Comparison of ENCODE assay signal across 9 mouse cellular contexts in the genomic region with DNA sequence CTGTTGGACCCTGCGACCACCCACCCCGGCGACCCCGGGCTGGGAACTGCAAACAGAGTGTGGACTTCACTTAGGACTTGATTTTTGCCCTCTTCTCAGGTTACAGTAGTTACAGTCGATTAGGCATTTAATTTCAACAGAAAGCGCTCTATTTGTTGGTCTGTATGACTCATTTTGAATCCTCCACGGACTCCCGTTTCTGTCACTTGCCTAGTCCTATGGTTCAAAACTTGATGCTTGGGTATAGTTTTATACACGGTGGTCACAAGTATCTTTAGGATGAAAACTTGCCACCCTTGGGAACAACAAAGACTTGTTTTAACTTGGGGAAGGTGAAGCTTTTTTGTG. TPM values are rescaled to one million over a fixed set of nuclear protein-coding genes. Genes with fewer than 3 reads are reported as not detected.
DNase-seq lines count a peak whose midpoint lies in the region; ATAC-seq and TF ChIP-seq lines count a peak whose summit lies in the region.
"Had no signal": no experiment of that assay in that cellular context is flagged by ENCODE, and none has a peak within 500 bp of the region (broad histone marks: within the 10 kb centered on the region; RNA-seq: fewer than 3 reads in every experiment).

No protein-coding gene starts in this region.

- H3K4me2 ChIP-seq in heart, embryonic 14.5 days (ENCODE audit: low read length), result peak overlapping the region; percentile 94
- peak overlapping the region; percentile 83 for H3K4me2 ChIP-seq in liver, postnatal 0 days (ENCODE audit: low read depth, low read length)

- ATAC-seq in heart, embryonic 14.5 days (ENCODE audit: insufficient number of reproducible peaks, insufficient read depth, low FRiP score, low read depth), result no peak
- ATAC-seq in granulocyte monocyte progenitor cell, adult 5-6 weeks (replicated peaks; ENCODE audit: poor library complexity, severe bottlenecking), result peak; percentile 2; the same call in 1 of the 2 replicates
- ATAC-seq in liver, postnatal 0 days, result no peak
- ATAC-seq in monocyte, adult 5-6 weeks (replicated peaks; ENCODE audit: insufficient number of reproducible peaks, low FRiP score, low TSS enrichment, poor library complexity, severe bottlenecking), result no peak

- TF ChIP-seq EP300 in ES-Bruce4 (IDR thresholded peaks at IDR 0.05; ENCODE audit: insufficient read depth, low read depth, low read length), result no peak
- no peak for TF ChIP-seq EP300 in liver, postnatal 0 days (IDR thresholded peaks at IDR 0.05; ENCODE audit: low read depth)

- H3K27ac ChIP-seq in heart, embryonic 14.5 days (replicated peaks in 1 of 2; ENCODE audit: control insufficient read depth in 1 of 2, insufficient read depth in 1 of 2, low read depth in 2 of 2, low read length in 2 of 2), result no peak overlapping the region
- H3K27ac ChIP-seq in ES-Bruce4 (ENCODE audit: insufficient read depth, low read length), result no peak overlapping the region
- H3K27ac ChIP-seq in liver, postnatal 0 days (ENCODE audit: low read depth), result no peak overlapping the region

- WGBS in heart, embryonic 14.5 days, result 2% methylated on average over 9 of the region's 9 CpGs
- WGBS in liver, postnatal 0 days (ENCODE audit: insufficient replicate concordance), result 2% methylated on average over 9 of the region's 9 CpGs

- no peaks in the 10 kb centered on the region for H3K36me3 ChIP-seq in heart, embryonic 14.5 days (ENCODE audit: control insufficient read depth, insufficient read depth, low read length)
- H3K36me3 ChIP-seq in ES-Bruce4 (ENCODE audit: control insufficient read depth, insufficient read depth, low read length, poor library complexity, severe bottlenecking), result no peaks in the 10 kb centered on the region
- no peaks in the 10 kb centered on the region for H3K36me3 ChIP-seq in liver, postnatal 0 days (replicated peaks; ENCODE audit: insufficient read depth, low read length)

- peaks cover 6 to 31% of the 10 kb centered on the region in 2 experiments for H3K4me1 ChIP-seq in heart, embryonic 14.5 days (ENCODE audit: control insufficient read depth in 2 of 2, insufficient read depth in 2 of 2, low read length in 2 of 2)
- no peaks in the 10 kb centered on the region for H3K4me1 ChIP-seq in ES-Bruce4 (ENCODE audit: control insufficient read depth, insufficient read depth, low read length)
- H3K4me1 ChIP-seq in liver, postnatal 0 days (ENCODE audit: insufficient read depth), result no peaks in the 10 kb centered on the region; the same call in 1 of the 2 replicates

- H3K9me3 ChIP-seq in heart, embryonic 14.5 days (ENCODE audit: control insufficient read depth, low read length), result no peaks in the 10 kb centered on the region
- H3K9me3 ChIP-seq in ES-Bruce4 (replicated peaks; ENCODE audit: control insufficient read depth, insufficient read depth, low read length, poor library complexity, severe bottlenecking), result no peaks in the 10 kb centered on the region
- H3K9me3 ChIP-seq in liver, postnatal 0 days (ENCODE audit: low read length), result no peaks in the 10 kb centered on the region

- TF ChIP-seq POLR2A in ES-Bruce4 (IDR thresholded peaks at IDR 0.05; ENCODE audit: insufficient read depth, low read length), result no peak

- H3K4me3 ChIP-seq in heart, embryonic 14.5 days (ENCODE audit: control insufficient read depth in 1 of 2, insufficient read depth in 1 of 2, low read depth in 1 of 2, low read length in 2 of 2), result peak overlapping the region; percentile 69
- peak overlapping the region; percentile 76 for H3K4me3 ChIP-seq in ES-Bruce4 (ENCODE audit: low read depth, low read length)
- peak overlapping the region; percentile 53 for H3K4me3 ChIP-seq in liver, postnatal 0 days (ENCODE audit: low read depth, low read length)

- no peak for TF ChIP-seq CTCF in ES-Bruce4 (IDR thresholded peaks at IDR 0.05; ENCODE audit: low read depth, low read length)
- no peak for TF ChIP-seq CTCF in liver, postnatal 0 days (IDR thresholded peaks at IDR 0.05; ENCODE audit: low read depth)

- intact Hi-C loops in heart, postnatal 25 days (cut with DNase I), result no loop called here
- intact Hi-C loops in gastrocnemius, postnatal 14 days (cut with DNase I; ENCODE audit: low total_unique reads), result no loop called here

- H3K9ac ChIP-seq in heart, embryonic 14.5 days (ENCODE audit: low read length), result peak overlapping the region; percentile 71
- peak overlapping the region; percentile 75 for H3K9ac ChIP-seq in ES-Bruce4 (ENCODE audit: low read depth, poor library complexity, severe bottlenecking)
- H3K9ac ChIP-seq in liver, postnatal 0 days (replicated peaks), result no peak overlapping the region

- no peak for DNase-seq in heart, postnatal 25 days (ENCODE audit: low spot score)
- no peak for DNase-seq in liver, postnatal 0 days
- no peak for DNase-seq in adrenal gland, adult 18-20 months (ENCODE audit: low spot score in 2 of 2)
- no peak for DNase-seq in gastrocnemius, postnatal 14 days
- DNase-seq: cerebellum, adult 11 months had no signal

- H3K27me3 ChIP-seq in heart, embryonic 14.5 days (ENCODE audit: control insufficient read depth, insufficient read depth, low read length), result 0 out of 2 replicates have a peak, but pooled peaks cover 5% of the 10 kb centered on the region
- peaks cover 4% of the 10 kb centered on the region for H3K27me3 ChIP-seq in ES-Bruce4 (ENCODE audit: control insufficient read depth, insufficient read depth, low read length, poor library complexity, severe bottlenecking)
- peaks cover 27% of the 10 kb centered on the region for H3K27me3 ChIP-seq in liver, postnatal 0 days (ENCODE audit: insufficient read depth, low read length)

RNA-seq across cellular contexts. Expression of a gene that starts 0.7 kb away (rescaled TPM):
- polyA plus RNA-seq in heart, embryonic 14.5 days (2014; fragmentation: Nextera tagmentation; extraction: Ambion mirVana), result 3.2 and 3.5 TPM in 2 replicates
- under 1 TPM; 0.08 to 0.34 TPM for total RNA-seq in heart, postnatal 25 days (2021)
- 8.6 and 9.0 TPM in 2 replicates for polyA plus RNA-seq in ES-Bruce4 (2011; ENCODE audit: insufficient read depth, insufficient read length, low read depth, missing spikeins)
- total RNA-seq in granulocyte monocyte progenitor cell, adult 5-6 weeks (2014; fragmentation: Nextera tagmentation), result not detected in 2 replicates
- total RNA-seq in granulocyte monocyte progenitor cell, adult 5-6 weeks (2017), result 2.3 TPM in 1 of 2 replicates, not detected in the other
- 0.13 and 0.28 TPM in 2 replicates for polyA plus RNA-seq in liver, postnatal 0 days (2015; fragmentation: Nextera tagmentation; extraction: Ambion mirVana)
- 10 to 100 TPM in 1 of 2 experiments, 1 to 10 TPM in 1; 2.8 to 22.8 TPM for total RNA-seq in adrenal gland, adult 18-20 months (2021)
- total RNA-seq in gastrocnemius, postnatal 14 days (2021), result 1 to 10 TPM; 1.6 to 1.9 TPM
- 0.39 TPM in 1 of 3 replicates, not detected in the others for total RNA-seq in monocyte, adult 5-6 weeks (2017)
